Mouse (Mus musculus) liver, embryonic 14.5 days (tissue): ENCODE data around the gene Epb41l1. TPM values are rescaled to one million over a fixed set of nuclear protein-coding genes. Genes with fewer than 3 reads are reported as not detected.

Source experiments
- ATAC-seq: fragments of 200-750 bp; cut with Nextera tagmentation; 2 replicates; pipeline ENCODE4 v1.8.0; 2017; ENCODE audit warnings: moderate number of reproducible peaks, mild to moderate bottlenecking, moderate library complexity; ENCODE audit not compliant: insufficient read depth
- DNase-seq, 3 experiments: peaks; one replicate each; pipeline ENCODE4 v3.0.0-alpha.2; 2012 to 2013; ENCODE audit warnings: low read depth in 3 of 3, low spot score in 3 of 3
- H3K27ac ChIP-seq: fragments of 300-500 bp; sonication (generic); 2 replicates; pipeline ENCODE4 v1.5.1; 2014; ENCODE audit warnings: moderate library complexity, mild to moderate bottlenecking, control low read depth, inconsistent platforms
- H3K27me3 ChIP-seq: fragments of 300-500 bp; sonication (generic); 2 replicates; pipeline ENCODE4 v1.6.1; 2014; ENCODE audit warnings: mild to moderate bottlenecking, low read length, moderate library complexity; ENCODE audit not compliant: control insufficient read depth, insufficient read depth
- H3K36me3 ChIP-seq: fragments of 300-500 bp; sonication (generic); replicated peaks from 2 replicates; pipeline ENCODE4 v1.6.1; 2014; ENCODE audit warnings: low read depth; ENCODE audit not compliant: control insufficient read depth, insufficient read depth
- H3K4me1 ChIP-seq, 2 experiments: fragments of 200-500 bp in 1 of 2; fragments of 300-500 bp in 1 of 2; sonication (generic) in 1 of 2; replicated peaks; 2 replicates each; pipeline ENCODE4 v1.6.1; 2012 to 2014; ENCODE audit warnings: antibody characterized with exemption in 1 of 2, inconsistent platforms in 1 of 2, low read length in 1 of 2; ENCODE audit not compliant: control insufficient read depth in 2 of 2, insufficient read depth in 2 of 2
- H3K4me2 ChIP-seq: fragments of 300-500 bp; sonication (generic); 2 replicates; pipeline ENCODE4 v1.6.1; 2014; ENCODE audit warnings: low read depth, mild to moderate bottlenecking, control low read depth, moderate library complexity
- H3K4me3 ChIP-seq, 2 experiments: fragments of 200-500 bp in 1 of 2; fragments of 300-500 bp in 1 of 2; sonication (generic) in 1 of 2; 2 replicates each; pipeline ENCODE4 v1.5.1; 2012 to 2014; ENCODE audit warnings: low read depth in 2 of 2, low read length in 2 of 2, mild to moderate bottlenecking in 2 of 2, control low read depth in 1 of 2, inconsistent platforms in 1 of 2, moderate library complexity in 1 of 2; ENCODE audit not compliant: insufficient read depth in 1 of 2
- H3K9ac ChIP-seq: fragments of 300-500 bp; sonication (generic); replicated peaks from 2 replicates; pipeline ENCODE4 v1.6.1; 2014; ENCODE audit warnings: mild to moderate bottlenecking, control low read depth, moderate library complexity
- H3K9me3 ChIP-seq: fragments of 300-500 bp; sonication (generic); 2 replicates; pipeline ENCODE4 v1.6.1; 2016; ENCODE audit warnings: low read length, mixed read lengths; ENCODE audit not compliant: control insufficient read depth
- CTCF ChIP-seq: IDR thresholded peaks from 2 replicates; pipeline ENCODE4 v1.5.1; 2016; ENCODE audit warnings: antibody characterized with exemption, low read depth, control low read depth
- EP300 ChIP-seq: IDR thresholded peaks from 2 replicates; pipeline ENCODE4 v1.6.1; 2016; ENCODE audit warnings: antibody characterized with exemption, low read depth
- WGBS: fragments of 180-500 bp; shearing (Covaris S2); extraction: QIAGEN DNeasy Blood & Tissue Kit; methylation state at CpG from one replicate; pipeline ENCODE4 v1.1.7; 2014; ENCODE audit not compliant: insufficient replicate concordance; 5-methylcytosine and 5-hydroxymethylcytosine counted together
- polyA plus RNA-seq, 2 experiments: library from polyadenylated mRNA; depleted of rRNA in 1 of 2; stranded (reverse) in 1 of 2; unstranded in 1 of 2; fragments of >200 nt; fragmentation: Nextera tagmentation in 1 of 2; extraction: Ambion mirVana in 1 of 2; gene quantifications; 2 replicates each; pipeline versions ENCODE4 v1.2.1 to v1.2.3; 2012 to 2014

Gene Epb41l1
- polyA plus RNA-seq, 2 experiments, result 0.46 to 2.5 TPM

DNA sequence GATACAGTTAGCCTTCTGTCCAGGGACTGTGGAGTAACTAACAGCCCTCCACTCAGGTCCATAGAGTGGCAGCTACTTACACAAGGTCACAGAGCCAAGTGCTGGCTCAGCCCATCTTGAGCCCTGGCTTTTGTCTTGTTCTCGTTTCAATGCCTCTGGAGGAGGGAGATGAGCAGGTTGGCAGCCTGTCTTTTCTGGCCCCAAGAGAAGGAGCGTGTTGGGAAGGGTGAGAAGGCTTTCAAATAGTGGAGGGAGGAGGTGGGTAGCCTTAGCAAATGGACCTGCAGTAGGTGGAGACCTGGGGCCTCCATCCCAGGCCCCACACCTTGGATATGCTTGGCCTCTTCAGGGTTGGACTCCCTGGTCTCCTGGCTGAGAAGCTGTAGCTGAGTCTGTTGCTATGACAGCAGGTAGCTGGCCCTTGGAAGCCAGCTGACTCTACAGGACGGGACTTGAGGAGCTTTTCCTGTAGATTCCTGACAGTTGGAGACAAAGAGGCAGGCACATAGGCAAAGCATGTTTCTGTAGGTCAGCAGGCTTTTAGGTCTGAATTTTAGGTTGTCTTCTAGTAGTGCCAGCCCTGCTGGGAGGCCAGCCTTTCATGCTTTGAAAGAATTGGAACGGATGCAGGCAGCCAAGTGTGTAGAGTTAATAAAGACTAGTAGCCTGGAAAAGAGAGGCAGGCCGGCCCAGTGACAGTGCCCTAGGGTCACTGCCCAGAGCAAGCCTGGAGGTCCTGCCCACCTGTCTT lies 76.3 kb downstream of the Epb41l1 start:
- Histone ChIP-seq H3K9ac (no peak overlapping the region), H3K36me3 (no peaks in the 10 kb centered on the region), H3K4me2 (no peak overlapping the region), H3K27ac (peak overlapping the region; percentile 14), H3K4me3 (no peak overlapping the region), H3K4me1 (peaks cover 29 to 38% of the 10 kb centered on the region in 2 experiments), H3K27me3 (no peaks in the 10 kb centered on the region), H3K9me3 (no peaks in the 10 kb centered on the region)
- ATAC-seq, result no peak
- 68% methylated on average over 5 of the region's 5 CpGs for WGBS
- TF ChIP-seq CTCF, result no peak
- no peak for TF ChIP-seq EP300
- DNase-seq, result no peak

GRCm38 (mm10) chr2:156497915-156498314 lies 77.2 kb downstream of the Epb41l1 start:
- DNase-seq (peak in 2 of 3 experiments; percentile 31 to 42), ATAC-seq (no peak)
- no peaks in the 10 kb centered on the region for H3K27me3 ChIP-seq

GRCm38 (mm10) chr2:156501025-156501424 lies 80.3 kb downstream of the Epb41l1 start:
- 64% methylated on average over 1 of the region's 1 CpGs for WGBS
- peaks cover 4 to 9% of the 10 kb centered on the region in 2 experiments for H3K4me1 ChIP-seq
- DNase-seq (no peak), ATAC-seq (no peak)
- no peak overlapping the region for H3K4me3 ChIP-seq
- H3K9ac ChIP-seq, result no peak overlapping the region
- no peaks in the 10 kb centered on the region for H3K36me3 ChIP-seq
- no peak overlapping the region for H3K27ac ChIP-seq
- no peak for TF ChIP-seq CTCF
- no peak for TF ChIP-seq EP300
- H3K9me3 ChIP-seq, result no peaks in the 10 kb centered on the region
- H3K27me3 ChIP-seq, result no peaks in the 10 kb centered on the region
- no peak overlapping the region for H3K4me2 ChIP-seq

More at GRCm38 (mm10) chr2:156497915-156498314, 77.2 kb downstream of the Epb41l1 start:
- no peak overlapping the region for H3K27ac ChIP-seq
- WGBS, result 34% methylated on average over 5 of the region's 5 CpGs
- H3K9me3 ChIP-seq, result no peaks in the 10 kb centered on the region
- H3K36me3 ChIP-seq, result no peaks in the 10 kb centered on the region
- H3K4me1 ChIP-seq, result peaks cover 29 to 36% of the 10 kb centered on the region in 2 experiments
- H3K4me3 ChIP-seq, result no peak overlapping the region
- no peak overlapping the region for H3K9ac ChIP-seq
- peak; percentile 97 for TF ChIP-seq CTCF
- TF ChIP-seq EP300, result no peak
- no peak overlapping the region for H3K4me2 ChIP-seq

DNA sequence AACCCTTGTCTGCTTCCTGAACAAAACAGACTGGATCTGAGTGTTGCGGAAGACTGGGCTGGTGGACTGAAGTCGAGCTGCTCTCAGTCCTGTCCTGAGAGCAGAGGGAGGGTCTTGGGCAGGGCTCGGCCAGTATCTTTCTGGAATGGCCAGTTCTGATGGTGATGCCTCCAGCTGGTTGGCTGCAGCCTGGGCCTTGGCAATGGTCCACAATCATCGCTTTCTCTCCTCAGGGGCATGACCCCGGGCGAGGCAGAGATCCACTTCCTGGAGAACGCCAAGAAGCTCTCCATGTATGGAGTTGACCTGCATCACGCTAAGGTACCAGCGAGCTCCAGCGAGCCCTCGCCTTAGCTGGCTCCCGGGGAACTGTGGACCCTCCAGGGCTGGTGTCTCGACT lies 84.8 kb downstream of the Epb41l1 start:
- WGBS, result 71% methylated on average over 13 of the region's 13 CpGs
- Histone ChIP-seq H3K36me3 (no peaks in the 10 kb centered on the region), H3K27ac (no peak overlapping the region), H3K4me1 (no peaks in the 10 kb centered on the region), H3K9me3 (no peaks in the 10 kb centered on the region), H3K4me3 (no peak overlapping the region), H3K27me3 (no peaks in the 10 kb centered on the region), H3K9ac (no peak overlapping the region), H3K4me2 (no peak overlapping the region)
- no peak for DNase-seq
- ATAC-seq, result no peak
- TF ChIP-seq CTCF (no peak), EP300 (no peak)

DNA sequence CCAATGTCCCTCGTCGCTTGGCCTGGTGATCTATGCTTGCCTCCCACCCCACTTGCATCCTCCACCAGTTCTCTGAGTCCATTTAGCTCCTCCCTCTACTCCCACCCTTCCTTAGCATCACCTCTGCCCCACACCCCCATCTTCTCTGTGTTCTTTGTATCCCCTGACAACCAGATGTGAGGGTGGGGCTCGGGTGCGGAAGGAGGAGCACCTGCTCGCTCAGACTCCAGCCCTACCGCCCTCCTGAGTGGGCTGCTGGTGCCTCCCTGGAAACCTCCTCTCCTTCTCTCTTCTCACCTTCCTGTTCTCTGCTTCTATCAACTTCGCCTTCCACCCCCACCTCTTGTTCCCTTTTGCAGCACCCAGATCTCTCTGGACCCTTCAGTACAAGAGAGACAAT lies 91.3 kb downstream of the Epb41l1 start:
- no peak overlapping the region for H3K9ac ChIP-seq
- H3K9me3 ChIP-seq, result no peaks in the 10 kb centered on the region
- DNase-seq, result no peak
- no peak for TF ChIP-seq CTCF
- H3K36me3 ChIP-seq, result no peaks in the 10 kb centered on the region
- H3K4me1 ChIP-seq, result no peaks in the 10 kb centered on the region
- no peaks in the 10 kb centered on the region for H3K27me3 ChIP-seq
- ATAC-seq, result no peak
- H3K27ac ChIP-seq, result no peak overlapping the region
- WGBS, result 70% methylated on average over 7 of the region's 7 CpGs
- H3K4me3 ChIP-seq, result no peak overlapping the region
- H3K4me2 ChIP-seq, result no peak overlapping the region
